Mouse (Mus musculus) spleen, postnatal 36 days (tissue): Measurements from ENCODE around the gene Cptp.

Experiments
- DNase-seq, 2 experiments: peaks; one replicate each; pipeline ENCODE4 v3.0.0; 2022; ENCODE audit warnings: low spot score in 2 of 2, mixed read lengths in 1 of 2

Gene Cptp

GRCm38 (mm10) chr4:155888181-155888580 is 18.9 kb upstream of the Cptp start:
- DNase-seq, result no peak

GRCm38 (mm10) chr4:155887674-155888073 is 18.4 kb upstream of the Cptp start:
- no peak for DNase-seq

- no peak for DNase-seq
Measured at GRCm38 (mm10) chr4:155886330-155886729, 17.1 kb upstream of the Cptp start.

GRCm38 (mm10) chr4:155883587-155883986 is 14.3 kb upstream of the Cptp start:
- no peak for DNase-seq

GRCm38 (mm10) chr4:155871404-155871803 is 2.2 kb upstream of the Cptp start:
- no peak for DNase-seq

GRCm38 (mm10) chr4:155868614-155869298 is 484 bp downstream of the Cptp start:
- DNase-seq, result peak in 1 of 2 experiments; percentile 14

- DNase-seq, result no peak
Measured at GRCm38 (mm10) chr4:155863001-155863400, 6.2 kb downstream of the Cptp start, which contains the start of gene Tas1r3. TSS of gene Tas1r3 (minus strand) at chr4:155863362.

GRCm38 (mm10) chr4:155861787-155862186 is 7.5 kb downstream of the Cptp start:
- no peak for DNase-seq

GRCm38 (mm10) chr4:155859318-155859717 is 9.9 kb downstream of the Cptp start:
- no peak for DNase-seq

- no peak for DNase-seq
Measured at GRCm38 (mm10) chr4:155856881-155857280, 12.4 kb downstream of the Cptp start.

GRCm38 (mm10) chr4:155856071-155856470 is 13.2 kb downstream of the Cptp start:
- no peak for DNase-seq

GRCm38 (mm10) chr4:155854991-155855390 is 14.2 kb downstream of the Cptp start:
- no peak for DNase-seq

- no peak for DNase-seq
Measured at GRCm38 (mm10) chr4:155853421-155853820, 15.8 kb downstream of the Cptp start.

- DNase-seq, result no peak
Measured at GRCm38 (mm10) chr4:155851951-155852411, 17.3 kb downstream of the Cptp start.

GRCm38 (mm10) chr4:155851368-155851767 is 17.9 kb downstream of the Cptp start:
- DNase-seq, result no peak

- no peak for DNase-seq
Measured at GRCm38 (mm10) chr4:155849792-155850451, 19.3 kb downstream of the Cptp start.

- DNase-seq, result no peak
Measured at GRCm38 (mm10) chr4:155849391-155849790, 19.8 kb downstream of the Cptp start.

- DNase-seq, result no peak
Measured at GRCm38 (mm10) chr4:155848434-155849095, 20.7 kb downstream of the Cptp start.

- peak; percentile 24 to 38 for DNase-seq
Measured at GRCm38 (mm10) chr4:155847591-155848352, 21.5 kb downstream of the Cptp start.

GRCm38 (mm10) chr4:155846871-155847578 is 22.2 kb downstream of the Cptp start, which contains the start of gene Dvl1:
TSS of gene Dvl1 (plus strand) at chr4:155847402.
- DNase-seq, result peak; percentile 87 to 88

GRCm38 (mm10) chr4:155843231-155843630 is 26.0 kb downstream of the Cptp start:
- no peak for DNase-seq
